Mouse (Mus musculus) thymus, postnatal 25 days (tissue): ENCODE data around the gene Dvl2.

Experiments
- DNase-seq: peaks from one replicate; pipeline ENCODE4 v3.0.0; 2022

Gene Dvl2

GRCm38 (mm10) chr11:70029829-70030550 is 29.6 kb downstream of the Dvl2 start:
- no peak for DNase-seq

- DNase-seq, result no peak
Observed at GRCm38 (mm10) chr11:70030651-70031320, 30.4 kb downstream of the Dvl2 start.

DNA sequence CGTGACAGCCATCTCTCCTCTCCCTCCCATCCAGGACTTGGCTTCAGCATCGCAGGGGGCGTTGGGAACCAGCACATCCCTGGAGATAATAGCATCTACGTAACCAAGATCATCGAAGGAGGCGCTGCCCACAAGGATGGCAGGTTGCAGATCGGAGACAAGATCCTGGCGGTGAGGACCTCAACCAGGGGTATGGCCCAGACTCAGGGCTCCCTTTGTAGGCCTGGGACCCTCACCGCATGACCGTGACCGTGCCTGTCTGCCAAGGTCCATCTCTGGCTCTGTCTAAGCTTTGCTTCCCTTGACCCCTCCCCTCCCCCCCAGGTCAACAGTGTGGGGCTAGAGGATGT is 30.9 kb downstream of the Dvl2 start:
- no peak for DNase-seq

- DNase-seq, result no peak
Observed at GRCm38 (mm10) chr11:70038174-70038573, 37.8 kb downstream of the Dvl2 start.

DNA sequence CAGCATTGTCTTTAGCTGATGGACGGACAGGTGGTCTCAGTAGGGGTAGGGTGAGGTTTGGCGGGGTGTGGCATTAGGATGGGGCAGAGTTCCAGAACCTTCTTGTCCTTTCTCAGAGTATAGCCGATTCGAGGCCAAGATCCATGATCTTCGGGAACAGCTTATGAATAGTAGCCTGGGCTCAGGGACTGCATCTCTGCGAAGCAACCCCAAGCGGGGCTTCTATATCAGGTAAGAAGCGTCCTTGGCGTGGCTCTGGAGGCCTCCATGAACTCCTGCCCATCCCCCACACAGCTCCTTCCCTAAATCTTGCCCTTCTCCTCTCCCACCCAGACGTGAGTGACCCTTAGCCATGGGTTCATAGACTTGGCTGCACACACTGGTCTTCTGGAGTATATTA is 39.2 kb downstream of the Dvl2 start:
- no peak for DNase-seq

DNA sequence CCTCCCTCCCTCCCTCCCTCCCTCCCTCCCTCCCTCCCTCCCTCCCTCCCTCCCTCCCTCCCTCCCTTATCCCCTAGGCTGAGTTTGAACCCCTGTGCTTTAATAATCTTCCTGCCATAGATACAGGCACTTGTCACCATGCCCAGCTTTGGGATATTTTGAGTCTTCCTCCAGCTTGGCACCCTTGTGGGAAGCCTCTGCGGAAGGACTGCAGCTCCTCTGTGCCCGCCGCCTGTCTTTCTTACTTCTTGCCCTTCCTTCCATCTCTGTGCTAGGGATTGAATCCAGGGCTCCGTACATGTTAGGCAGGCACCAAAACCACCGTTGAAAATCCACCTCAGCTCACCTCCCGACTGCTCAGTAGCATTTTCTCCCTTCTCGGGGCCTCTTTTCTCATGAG is 39.8 kb downstream of the Dvl2 start:
- DNase-seq, result no peak

DNA sequence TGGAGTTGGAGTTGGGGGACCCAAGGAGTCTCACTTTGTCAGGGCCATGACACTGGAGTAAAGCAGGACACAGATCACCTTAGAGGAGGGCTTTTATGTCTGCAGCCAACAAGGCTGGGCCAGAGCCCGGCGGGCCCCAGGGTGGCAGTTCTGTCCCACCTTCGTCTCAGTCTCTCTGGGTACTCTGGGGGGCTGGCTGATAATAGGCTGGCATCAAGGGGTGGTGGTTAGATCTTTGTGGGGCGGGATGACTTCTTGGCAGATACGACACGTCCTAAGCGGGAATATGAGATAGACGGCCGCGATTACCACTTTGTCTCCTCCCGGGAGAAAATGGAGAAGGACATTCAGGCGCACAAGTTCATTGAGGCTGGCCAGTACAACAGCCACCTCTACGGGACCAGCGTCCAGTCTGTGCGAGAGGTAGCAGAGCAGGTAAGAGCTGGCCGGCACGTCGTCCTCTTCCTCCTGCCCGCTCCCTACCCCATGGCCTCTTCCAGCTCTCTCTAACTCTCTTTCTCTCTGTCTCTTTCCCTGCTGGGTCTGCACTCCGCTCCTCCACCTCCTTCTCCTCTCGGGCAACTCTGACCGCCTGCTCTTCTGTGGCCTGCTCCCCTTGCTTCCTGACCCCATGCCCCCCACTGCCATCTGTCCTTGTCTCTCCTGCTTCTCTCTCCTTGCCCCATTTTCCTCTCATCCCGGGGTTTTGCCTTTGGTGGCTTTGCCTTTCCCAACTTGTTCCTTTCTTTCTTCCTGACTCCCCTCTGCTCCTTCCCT is 42.1 kb downstream of the Dvl2 start:
- no peak for DNase-seq

DNA sequence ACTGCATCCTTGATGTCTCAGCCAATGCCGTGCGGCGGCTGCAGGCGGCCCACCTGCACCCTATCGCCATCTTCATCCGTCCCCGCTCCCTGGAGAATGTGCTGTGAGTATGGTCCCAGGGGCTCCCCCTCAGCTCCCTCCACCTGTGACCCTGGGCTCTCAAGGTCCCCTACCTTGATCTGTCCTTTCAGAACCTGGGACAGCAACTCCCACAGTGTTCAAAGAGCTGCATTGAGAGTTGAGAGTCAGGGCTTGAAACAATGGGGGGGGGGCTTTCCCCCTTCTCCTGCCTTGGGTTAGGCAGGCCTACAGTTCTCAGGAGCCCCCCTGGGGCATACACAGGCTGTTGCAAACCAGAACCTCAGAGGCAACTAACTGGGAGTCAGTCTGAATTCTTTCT is 43.3 kb downstream of the Dvl2 start:
- DNase-seq, result no peak

DNA sequence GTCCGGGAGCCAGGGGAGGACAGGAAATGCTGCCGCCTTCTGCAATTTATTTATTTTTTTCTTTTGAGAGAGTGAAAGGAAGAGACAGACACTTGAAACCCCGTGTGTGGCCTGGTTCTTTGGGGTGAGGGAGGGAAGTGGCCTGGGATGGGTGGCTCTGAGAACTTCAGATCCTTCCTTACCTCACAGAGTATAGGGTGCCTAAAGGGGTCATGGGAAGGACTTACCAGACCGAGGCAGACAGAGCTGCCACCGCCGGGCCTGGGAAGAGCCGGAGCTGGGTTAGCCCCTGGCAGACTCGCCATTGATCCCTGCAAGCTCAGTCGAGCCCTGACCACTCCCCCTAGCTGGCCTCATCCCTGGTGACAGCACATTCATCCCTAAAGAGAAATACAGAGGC is 45.0 kb downstream of the Dvl2 start:
- DNase-seq, result no peak

- no peak for DNase-seq
Observed at GRCm38 (mm10) chr11:70049366-70049765, 49.0 kb downstream of the Dvl2 start.

DNA sequence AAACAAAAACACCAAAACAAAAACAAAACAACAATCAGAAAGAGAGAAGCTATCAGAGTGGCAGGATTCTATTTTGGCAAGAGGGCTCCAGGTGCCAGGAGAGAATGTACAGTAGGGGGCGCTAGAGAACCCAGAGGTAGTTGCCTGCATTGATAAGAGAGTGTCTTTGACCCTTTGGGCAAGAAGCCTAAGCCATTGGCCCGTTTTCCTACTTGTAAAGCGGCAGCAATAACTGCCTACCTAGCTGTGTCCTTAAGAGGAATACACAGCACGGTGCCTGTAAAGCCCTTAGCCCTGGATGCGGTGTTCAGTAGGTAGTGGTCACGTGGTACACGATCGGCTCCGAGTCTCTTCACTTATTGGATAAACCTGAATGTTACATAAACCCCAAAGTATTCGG is 49.4 kb downstream of the Dvl2 start:
- DNase-seq, result peak; percentile 16

- no peak for DNase-seq
Observed at GRCm38 (mm10) chr11:70053156-70053555, 52.8 kb downstream of the Dvl2 start.

DNA sequence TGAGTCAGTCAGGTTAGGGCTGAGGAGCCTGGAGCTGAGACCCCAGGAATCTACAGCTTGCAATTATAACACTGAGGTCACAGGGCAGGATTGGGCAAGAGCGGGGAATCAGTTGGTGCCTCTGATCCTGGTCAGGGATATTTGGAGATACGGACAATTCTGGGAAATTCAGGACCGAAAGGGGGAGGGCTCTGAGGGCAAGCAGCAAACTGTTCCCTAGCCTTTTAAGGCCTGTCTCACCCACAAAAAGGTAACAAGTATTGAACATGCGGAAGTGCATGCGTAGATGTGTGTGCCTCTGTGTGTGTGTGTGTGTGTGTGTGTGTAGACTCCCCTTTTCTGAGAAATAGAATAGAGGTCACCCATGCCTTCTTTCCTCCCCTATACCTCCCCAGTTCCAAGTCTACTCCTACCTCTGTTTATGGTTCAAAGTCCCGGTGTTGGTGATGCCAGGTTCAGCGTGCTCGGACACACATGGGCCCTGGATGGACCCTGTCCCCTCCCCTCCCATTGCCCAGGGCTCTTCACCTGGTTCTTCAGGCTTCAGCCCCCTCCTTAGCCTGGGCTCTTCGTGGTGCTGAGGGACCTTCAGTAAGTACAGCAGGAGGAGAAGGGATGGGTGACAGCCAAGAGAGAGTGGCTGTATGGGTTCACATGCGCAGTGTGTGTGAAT is 53.6 kb downstream of the Dvl2 start, which contains the start of gene Asgr1:
Gene Asgr1 (plus strand): TSS at position 188 of the 673 bp plus-strand sequence.
- DNase-seq, result no peak

DNA sequence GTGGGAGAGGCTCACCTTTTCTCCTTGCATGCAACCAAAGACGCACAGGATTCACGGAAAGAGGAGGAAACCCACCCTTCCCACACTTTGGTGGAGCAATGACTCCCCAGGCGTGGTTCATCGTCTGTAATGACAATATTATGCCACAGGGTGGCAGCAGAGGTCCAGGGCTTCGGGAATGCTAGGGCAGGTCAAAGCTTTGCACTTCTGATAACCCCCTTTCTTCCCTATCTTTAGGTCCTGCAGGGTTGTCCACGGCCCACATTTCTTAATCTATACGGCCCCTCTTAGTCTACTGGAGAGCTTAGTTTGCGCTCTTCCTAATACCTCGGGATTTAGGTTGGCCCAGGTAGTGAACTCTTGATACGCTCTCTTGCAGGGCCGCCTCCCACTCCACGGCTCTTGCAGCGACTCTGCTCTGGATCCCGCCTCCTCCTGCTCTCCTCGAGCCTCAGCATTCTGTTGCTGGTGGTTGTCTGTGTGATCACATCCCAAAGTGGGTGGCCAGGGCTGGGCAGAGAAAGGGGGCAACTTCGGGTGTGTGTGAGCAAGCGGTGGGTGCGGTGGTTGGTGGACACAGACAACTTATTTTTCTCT is 55.3 kb downstream of the Dvl2 start:
- DNase-seq, result peak; percentile 78

GRCm38 (mm10) chr11:70057805-70058204 is 57.4 kb downstream of the Dvl2 start:
- DNase-seq, result no peak

GRCm38 (mm10) chr11:70059930-70060329 is 59.5 kb downstream of the Dvl2 start:
- no peak for DNase-seq
